Mouse (Mus musculus) stomach, postnatal 0 days (tissue): ENCODE results near the gene Fchsd2. TPM values are rescaled to one million over a fixed set of nuclear protein-coding genes. Genes with fewer than 3 reads are reported as not detected.

Experiments
- ATAC-seq: fragments of 200-750 bp; cut with Nextera tagmentation; 2 replicates; pipeline ENCODE4 v1.8.0; 2017; ENCODE audit not compliant: low FRiP score, low TSS enrichment
- DNase-seq: peaks from one replicate; pipeline ENCODE4 v3.0.0-alpha.2; 2016; ENCODE audit warnings: low spot score
- H3K27ac ChIP-seq: fragments of 300-500 bp; sonication (generic); replicated peaks from 2 replicates; pipeline ENCODE4 v1.5.1; 2014; ENCODE audit warnings: mild to moderate bottlenecking, control low read depth
- H3K27me3 ChIP-seq: fragments of 300-500 bp; sonication (generic); 2 replicates; pipeline ENCODE4 v1.6.1; 2014; ENCODE audit warnings: low read length; ENCODE audit not compliant: control insufficient read depth, insufficient read depth
- H3K36me3 ChIP-seq: fragments of 300-500 bp; sonication (generic); 2 replicates; pipeline ENCODE4 v1.6.1; 2014; ENCODE audit warnings: low read length, mixed read lengths; ENCODE audit not compliant: control insufficient read depth, insufficient read depth
- H3K4me1 ChIP-seq: fragments of 300-500 bp; sonication (generic); replicated peaks from 2 replicates; pipeline ENCODE4 v1.6.1; 2014; ENCODE audit warnings: antibody characterized with exemption; ENCODE audit not compliant: control insufficient read depth, insufficient read depth
- H3K4me2 ChIP-seq: fragments of 300-500 bp; sonication (generic); replicated peaks from 2 replicates; pipeline ENCODE4 v1.6.1; 2014; ENCODE audit warnings: low read depth, mild to moderate bottlenecking, control low read depth, moderate library complexity
- H3K4me3 ChIP-seq: fragments of 300-500 bp; sonication (generic); 2 replicates; pipeline ENCODE4 v1.5.1; 2014; ENCODE audit warnings: low read depth, low read length, control low read depth
- H3K9ac ChIP-seq: fragments of 300-500 bp; sonication (generic); 2 replicates; pipeline ENCODE4 v1.6.1; 2014; ENCODE audit warnings: mild to moderate bottlenecking, low read length, control low read depth, mixed read lengths
- H3K9me3 ChIP-seq: fragments of 300-500 bp; sonication (generic); 2 replicates; pipeline ENCODE4 v1.6.1; 2016; ENCODE audit warnings: low read length; ENCODE audit not compliant: control insufficient read depth
- CTCF ChIP-seq: IDR thresholded peaks from 2 replicates; pipeline ENCODE4 v1.5.1; 2016; ENCODE audit warnings: antibody characterized with exemption, low read depth, mild to moderate bottlenecking, moderate library complexity
- EP300 ChIP-seq: optimal IDR thresholded peaks from 2 replicates; pipeline ENCODE3; 2016; ENCODE audit warnings: antibody characterized with exemption
- WGBS: fragments of 180-500 bp; shearing (Covaris S2); extraction: QIAGEN DNeasy Blood & Tissue Kit; methylation state at CpG from one replicate; pipeline ENCODE4 v1.1.7; 2014; 5-methylcytosine and 5-hydroxymethylcytosine counted together
- polyA plus RNA-seq: library from polyadenylated mRNA; unstranded; fragments of >200 nt; fragmentation: Nextera tagmentation; extraction: Ambion mirVana; gene quantifications from 2 replicates; pipeline ENCODE4 v1.2.1, GENCODE M21; 2015

Fchsd2 gene
- polyA plus RNA-seq, 1 experiment from 2014 or later: 6.4 TPM

DNA sequence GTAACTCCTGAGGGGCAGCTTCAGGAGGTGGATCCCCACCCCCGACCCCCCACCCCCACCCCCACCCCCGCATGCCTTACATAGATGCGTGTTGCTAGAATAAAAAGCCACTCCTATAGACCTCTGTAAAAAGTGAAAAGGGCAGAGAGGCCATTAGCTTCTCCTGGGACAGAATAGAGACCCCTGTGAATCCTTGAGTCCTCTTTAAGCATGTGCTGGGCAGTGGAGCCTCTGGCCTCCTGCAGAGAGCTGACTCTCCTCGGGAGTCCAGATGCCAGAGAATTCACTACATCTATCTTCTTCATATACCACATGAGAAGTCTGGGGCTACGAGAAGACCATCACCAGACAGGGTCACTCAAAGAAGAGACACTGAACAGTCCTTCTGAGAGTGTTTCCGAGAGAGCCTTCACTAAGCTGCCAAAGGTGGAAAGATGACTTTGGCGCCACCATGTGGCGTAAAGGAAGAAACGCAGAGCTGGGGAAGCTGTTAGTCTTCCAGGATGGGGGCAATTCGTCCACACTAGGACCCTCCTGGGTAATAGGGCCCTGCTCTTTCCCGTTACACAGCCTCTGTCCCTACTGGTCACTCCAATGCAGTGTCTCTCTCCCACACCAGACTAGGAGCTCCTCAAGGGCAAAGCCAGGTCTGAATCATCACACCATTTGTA lies 41.0 kb upstream of the Fchsd2 start:
- H3K4me1 ChIP-seq: no peaks in the 10 kb centered on the region
- H3K9me3 ChIP-seq: no peaks in the 10 kb centered on the region
- no peaks in the 10 kb centered on the region for H3K27me3 ChIP-seq
- ATAC-seq: peak; percentile 65
- no peak overlapping the region for H3K9ac ChIP-seq
- H3K4me2 ChIP-seq: no peak overlapping the region
- DNase-seq: peak; percentile 48
- H3K4me3 ChIP-seq: no peak overlapping the region
- H3K27ac ChIP-seq: 0 out of 2 replicates have a peak overlapping the region, but pooled peaks have one; percentile 13
- TF ChIP-seq EP300 (no peak), CTCF (peak; percentile 96)
- WGBS: 14% methylated on average over 11 of the region's 11 CpGs
- no peaks in the 10 kb centered on the region for H3K36me3 ChIP-seq

DNA sequence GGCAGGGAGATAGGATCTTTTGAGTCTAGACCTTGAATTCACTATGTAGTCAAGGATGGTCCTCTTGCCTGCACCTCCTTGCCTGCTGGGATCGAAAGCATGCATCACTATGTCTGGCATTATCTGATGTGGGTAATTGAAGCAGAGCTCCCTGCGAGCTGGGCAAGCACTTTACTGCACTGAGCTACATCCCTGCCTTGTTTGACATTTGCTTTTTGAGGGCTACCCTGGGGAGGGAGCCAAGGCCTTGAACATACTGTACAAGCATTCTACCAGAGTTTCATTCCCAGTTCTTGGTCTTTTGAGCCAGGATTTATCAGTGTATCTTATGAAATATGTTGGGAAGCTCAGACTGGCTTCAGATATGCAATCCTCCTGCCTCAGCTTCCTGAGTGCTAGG lies 39.5 kb upstream of the Fchsd2 start:
- no peaks in the 10 kb centered on the region for H3K4me1 ChIP-seq
- H3K36me3 ChIP-seq: no peaks in the 10 kb centered on the region
- no peak overlapping the region for H3K27ac ChIP-seq
- TF ChIP-seq CTCF (no peak), EP300 (no peak)
- no peak for DNase-seq
- H3K4me3 ChIP-seq: no peak overlapping the region
- no peak for ATAC-seq
- no peaks in the 10 kb centered on the region for H3K27me3 ChIP-seq
- H3K9ac ChIP-seq: no peak overlapping the region
- H3K9me3 ChIP-seq: no peaks in the 10 kb centered on the region
- no peak overlapping the region for H3K4me2 ChIP-seq
- WGBS: 54% methylated on average over 2 of the region's 2 CpGs

DNA sequence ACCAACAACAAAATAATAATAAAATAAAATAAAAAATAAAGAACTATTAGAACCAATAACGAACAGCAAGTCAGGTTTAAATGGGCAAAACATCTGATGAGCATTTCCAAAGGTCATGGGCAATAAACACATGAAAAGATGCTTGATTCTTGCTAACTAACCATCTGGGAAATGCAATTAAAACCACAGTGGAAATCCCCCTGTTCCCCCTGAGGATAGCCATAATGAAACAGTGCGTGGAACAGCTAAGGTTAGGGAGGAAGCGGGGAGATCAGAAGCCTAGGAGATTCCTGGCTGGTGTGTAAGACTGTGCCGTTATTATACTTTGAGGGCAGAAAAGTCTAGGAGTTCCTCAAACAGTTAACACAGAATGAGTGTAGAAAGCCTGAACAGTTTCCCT lies 35.4 kb upstream of the Fchsd2 start:
- Histone ChIP-seq H3K9me3 (no peaks in the 10 kb centered on the region), H3K9ac (no peak overlapping the region), H3K4me3 (no peak overlapping the region), H3K27me3 (no peaks in the 10 kb centered on the region), H3K27ac (no peak overlapping the region), H3K4me1 (no peaks in the 10 kb centered on the region), H3K36me3 (no peaks in the 10 kb centered on the region), H3K4me2 (no peak overlapping the region)
- ATAC-seq (no peak), DNase-seq (no peak)
- 73% methylated on average over 4 of the region's 4 CpGs for WGBS
- TF ChIP-seq EP300 (no peak), CTCF (no peak)

DNA sequence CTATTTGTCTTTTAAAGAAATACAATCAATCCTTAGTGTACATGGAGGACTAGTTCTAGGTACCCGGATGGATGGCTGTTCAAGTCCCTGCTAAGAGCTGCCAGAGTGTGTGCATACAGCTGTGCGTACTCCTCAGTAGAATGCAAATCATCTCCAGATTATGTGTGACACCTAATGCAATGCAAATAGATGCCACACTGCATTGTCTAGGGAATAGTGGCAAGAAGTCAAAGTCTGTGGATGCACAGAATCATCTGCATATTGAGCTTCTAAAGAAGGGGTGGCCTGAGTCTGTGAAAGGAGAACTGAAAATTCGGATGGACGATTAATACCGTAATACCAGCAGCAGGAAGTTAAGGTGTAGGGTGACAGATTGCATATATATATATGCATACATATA lies 33.5 kb upstream of the Fchsd2 start:
- H3K4me2 ChIP-seq: no peak overlapping the region
- no peak overlapping the region for H3K27ac ChIP-seq
- ATAC-seq (no peak), DNase-seq (no peak)
- H3K27me3 ChIP-seq: no peaks in the 10 kb centered on the region
- H3K4me3 ChIP-seq: no peak overlapping the region
- no peaks in the 10 kb centered on the region for H3K4me1 ChIP-seq
- no peaks in the 10 kb centered on the region for H3K36me3 ChIP-seq
- no peak for TF ChIP-seq EP300
- no peak for TF ChIP-seq CTCF
- H3K9ac ChIP-seq: no peak overlapping the region
- H3K9me3 ChIP-seq: no peaks in the 10 kb centered on the region
- WGBS: 84% methylated on average over 5 of the region's 5 CpGs

DNA sequence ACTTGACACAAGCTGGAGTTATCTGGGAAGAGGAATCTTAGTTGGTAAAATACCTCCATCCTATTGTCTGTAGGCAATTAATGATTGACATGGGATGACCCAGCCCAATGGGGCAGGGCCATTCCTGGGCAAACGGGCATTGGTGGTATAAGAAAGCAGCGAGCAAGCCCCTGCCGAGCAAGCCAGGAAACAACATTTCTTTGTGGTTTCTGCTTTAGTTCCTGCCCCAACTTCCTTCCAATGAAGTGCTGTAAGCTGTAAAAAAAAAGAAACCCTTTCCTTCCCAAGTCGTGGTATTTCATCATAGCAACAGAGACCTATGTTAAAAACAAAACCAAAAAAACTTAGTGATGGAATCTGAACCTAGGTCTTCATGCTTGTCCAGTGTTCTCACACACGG lies 32.2 kb upstream of the Fchsd2 start:
- Histone ChIP-seq H3K4me1 (no peaks in the 10 kb centered on the region), H3K9me3 (no peaks in the 10 kb centered on the region), H3K4me3 (no peak overlapping the region), H3K9ac (no peak overlapping the region), H3K36me3 (no peaks in the 10 kb centered on the region), H3K27me3 (no peaks in the 10 kb centered on the region), H3K27ac (no peak overlapping the region), H3K4me2 (no peak overlapping the region)
- WGBS: 63% methylated on average over 5 of the region's 5 CpGs
- DNase-seq (no peak), ATAC-seq (no peak)
- no peak for TF ChIP-seq EP300
- no peak for TF ChIP-seq CTCF

DNA sequence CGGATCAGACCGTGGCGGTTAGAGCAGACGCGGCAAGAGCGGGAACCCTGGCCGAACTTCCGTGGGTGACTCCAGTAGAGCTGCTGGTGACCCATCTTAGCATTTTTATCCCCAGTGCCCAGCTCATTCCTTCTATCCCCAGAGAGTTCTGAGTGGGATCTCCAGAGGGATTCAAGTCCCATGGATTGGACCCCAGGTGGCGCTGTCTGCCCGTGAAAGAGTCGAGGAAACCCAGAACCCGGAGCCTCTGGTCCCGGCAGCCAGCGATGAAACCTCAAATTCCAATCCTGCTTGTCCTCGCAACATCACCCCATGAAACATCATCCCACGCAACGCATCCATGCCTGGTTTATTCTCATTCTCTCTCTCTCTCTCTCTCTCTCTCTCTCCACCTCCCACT lies 31.3 kb upstream of the Fchsd2 start:
- H3K9ac ChIP-seq: no peak overlapping the region
- ATAC-seq: peak; percentile 43; the same call in 1 of the 2 replicates
- TF ChIP-seq CTCF: peak; percentile 89
- no peak for TF ChIP-seq EP300
- H3K27me3 ChIP-seq: no peaks in the 10 kb centered on the region
- H3K27ac ChIP-seq: no peak overlapping the region
- 6% methylated on average over 17 of the region's 17 CpGs for WGBS
- DNase-seq: peak; percentile 86
- no peak overlapping the region for H3K4me3 ChIP-seq
- no peaks in the 10 kb centered on the region for H3K4me1 ChIP-seq
- H3K9me3 ChIP-seq: no peaks in the 10 kb centered on the region
- H3K4me2 ChIP-seq: peak overlapping the region; percentile 32
- H3K36me3 ChIP-seq: no peaks in the 10 kb centered on the region
